Mouse (Mus musculus): ENCODE results near the gene Olfr62. TPM values are rescaled to one million over a fixed set of nuclear protein-coding genes. Genes with fewer than 3 reads are reported as not detected.

Olfr62 gene
- polyA plus RNA-seq, 1 experiment from 2014 or later, result not detected

DNA sequence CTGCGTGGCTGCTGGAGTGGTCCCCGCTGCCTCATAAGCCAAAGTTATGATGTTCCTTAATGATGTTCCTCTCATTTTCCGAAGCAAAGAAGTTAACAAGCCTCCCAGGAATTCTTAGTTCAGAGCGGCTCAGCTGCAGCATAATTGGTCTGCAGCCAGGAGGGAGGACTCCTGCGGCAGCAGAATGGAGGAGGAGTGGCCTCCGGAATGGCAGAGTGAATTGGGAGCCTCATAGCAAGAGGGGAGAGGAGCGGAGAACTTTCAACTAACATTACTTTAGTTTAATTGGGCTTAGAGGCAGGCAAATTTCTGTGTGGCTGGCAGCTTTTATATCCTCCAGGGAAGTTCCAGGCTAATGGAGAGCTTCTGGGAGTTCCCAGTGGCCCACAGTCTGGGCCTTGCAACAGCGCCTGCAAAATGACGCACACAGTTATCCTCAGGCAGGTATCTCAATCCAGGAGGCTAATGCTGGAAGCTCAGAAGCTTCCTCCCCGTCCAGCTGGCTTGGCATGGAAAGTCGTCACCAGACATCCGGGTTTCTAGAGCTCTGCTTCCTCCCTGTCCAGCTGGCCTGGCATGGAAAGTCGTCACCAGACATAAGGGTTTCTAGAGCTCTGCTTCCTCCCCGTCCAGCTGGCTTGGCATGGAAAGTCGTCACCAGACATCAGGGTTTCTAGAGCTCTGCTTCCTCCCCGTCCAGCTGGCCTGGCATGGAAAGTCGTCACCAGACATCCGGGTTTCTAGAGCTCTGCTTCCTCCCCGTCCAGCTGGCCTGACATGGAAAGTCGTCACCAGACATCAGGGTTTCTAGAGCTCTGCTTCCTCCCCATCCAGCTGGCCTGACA is 16.2 kb upstream of the Olfr62 start:
- H3K9ac ChIP-seq (ENCODE audit: low read depth, low read length), result no peak overlapping the region
- H3K4me3 ChIP-seq (ENCODE audit: low read depth, low read length), result no peak overlapping the region
- no peaks in the 10 kb centered on the region for H3K4me1 ChIP-seq (replicated peaks; ENCODE audit: control insufficient read depth, insufficient read depth, low read length)
- H3K27me3 ChIP-seq (ENCODE audit: control insufficient read depth, insufficient read depth, low read length), result no peaks in the 10 kb centered on the region
- 62% methylated on average over 20 of the region's 20 CpGs for WGBS
- DNase-seq (ENCODE audit: low spot score), result no peak
- H3K4me2 ChIP-seq (replicated peaks; ENCODE audit: low read depth, low read length), result no peak overlapping the region
- no peak for ATAC-seq (ENCODE audit: low FRiP score)
- H3K9me3 ChIP-seq (ENCODE audit: control insufficient read depth, low read length), result no peaks in the 10 kb centered on the region
- no peaks in the 10 kb centered on the region for H3K36me3 ChIP-seq (ENCODE audit: control insufficient read depth, insufficient read depth, low read length)
- H3K27ac ChIP-seq (ENCODE audit: low read depth, low read length), result no peak overlapping the region

DNA sequence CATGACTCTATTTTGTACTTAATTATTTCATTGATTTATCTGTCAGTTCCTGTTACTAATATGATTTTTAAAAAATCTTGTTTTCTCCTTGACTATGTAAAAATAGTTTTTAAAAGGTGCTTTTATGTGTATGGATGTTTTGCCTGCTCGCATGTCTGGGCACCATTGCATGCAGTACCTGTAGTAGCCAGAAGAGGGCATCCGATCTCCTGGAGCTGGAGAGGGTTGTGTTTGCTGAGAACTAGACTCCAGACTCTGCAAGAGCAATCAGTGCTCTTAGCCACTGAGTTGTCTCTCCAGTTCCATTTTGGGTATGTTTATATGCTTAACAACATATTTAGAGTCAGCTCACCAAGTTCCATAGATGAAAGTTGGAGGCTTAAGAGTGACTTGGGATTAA is 13.5 kb upstream of the Olfr62 start:
- DNase-seq (ENCODE audit: low spot score) (peak; percentile 84), ATAC-seq (ENCODE audit: low FRiP score) (no peak)
- Histone ChIP-seq H3K4me2 (replicated peaks; ENCODE audit: low read depth, low read length) (no peak overlapping the region), H3K27me3 (ENCODE audit: control insufficient read depth, insufficient read depth, low read length) (no peaks in the 10 kb centered on the region), H3K27ac (ENCODE audit: low read depth, low read length) (no peak overlapping the region), H3K36me3 (ENCODE audit: control insufficient read depth, insufficient read depth, low read length) (no peaks in the 10 kb centered on the region), H3K9ac (ENCODE audit: low read depth, low read length) (no peak overlapping the region), H3K4me3 (ENCODE audit: low read depth, low read length) (no peak overlapping the region), H3K4me1 (replicated peaks; ENCODE audit: control insufficient read depth, insufficient read depth, low read length) (no peaks in the 10 kb centered on the region), H3K9me3 (ENCODE audit: control insufficient read depth, low read length) (no peaks in the 10 kb centered on the region)
- WGBS, result 14% methylated on average over 2 of the region's 2 CpGs

DNA sequence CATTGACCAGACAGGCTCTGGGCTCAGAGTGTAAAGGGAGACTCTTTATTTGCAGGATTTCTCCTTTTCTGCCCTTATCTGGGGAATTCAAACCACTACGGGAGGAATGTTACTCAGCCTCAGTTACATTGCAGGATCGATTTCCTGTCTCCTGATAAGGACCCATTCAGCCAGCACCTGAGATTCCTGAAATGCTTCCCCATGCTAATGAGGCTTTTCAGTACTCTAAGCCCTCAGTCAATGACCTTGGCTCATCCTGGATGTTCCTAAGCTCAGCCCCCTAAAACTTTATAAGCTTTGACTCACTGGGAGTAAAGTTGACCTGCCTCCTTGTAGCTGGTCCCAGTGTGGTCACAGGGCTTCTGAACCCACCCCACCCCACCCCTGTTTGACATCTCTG is 28.3 kb downstream of the Olfr62 start:
- 70% methylated on average over 2 of the region's 2 CpGs for WGBS
- Histone ChIP-seq H3K4me3 (ENCODE audit: low read depth, low read length) (no peak overlapping the region), H3K9ac (ENCODE audit: low read depth, low read length) (no peak overlapping the region), H3K4me1 (replicated peaks; ENCODE audit: control insufficient read depth, insufficient read depth, low read length) (no peaks in the 10 kb centered on the region), H3K36me3 (ENCODE audit: control insufficient read depth, insufficient read depth, low read length) (no peaks in the 10 kb centered on the region), H3K4me2 (replicated peaks; ENCODE audit: low read depth, low read length) (no peak overlapping the region), H3K9me3 (ENCODE audit: control insufficient read depth, low read length) (no peaks in the 10 kb centered on the region), H3K27ac (ENCODE audit: low read depth, low read length) (no peak overlapping the region), H3K27me3 (ENCODE audit: control insufficient read depth, insufficient read depth, low read length) (no peaks in the 10 kb centered on the region)
- ATAC-seq (ENCODE audit: low FRiP score), result no peak
- no peak for DNase-seq (ENCODE audit: low spot score)

DNA sequence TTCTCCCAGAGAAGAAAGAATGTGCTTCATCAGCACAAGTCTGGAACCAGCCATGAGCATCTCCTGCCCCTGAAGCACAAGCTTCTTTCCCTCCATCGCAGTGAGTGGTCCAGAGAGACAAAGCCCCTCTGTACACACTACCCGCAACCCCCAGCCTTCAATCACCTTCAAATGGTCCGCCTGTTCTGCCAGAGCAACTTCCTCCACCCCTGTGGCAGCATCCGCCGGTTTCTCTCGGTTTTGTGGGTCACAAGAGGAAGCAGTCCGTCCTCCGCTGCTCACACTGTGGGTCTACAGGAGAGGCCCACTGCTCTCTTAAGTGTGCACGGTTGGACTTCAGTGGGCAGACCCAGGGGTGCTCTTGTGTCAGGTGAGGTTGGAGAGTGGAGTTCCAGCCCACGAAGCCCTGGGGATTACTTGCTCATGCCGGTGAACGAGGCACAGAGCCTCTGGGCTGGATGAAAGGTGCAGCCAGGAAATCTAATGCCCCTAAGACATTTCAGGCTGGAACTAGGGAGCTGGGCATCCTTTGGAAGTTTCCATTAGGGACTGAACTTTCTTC is 33.7 kb downstream of the Olfr62 start, which contains the start of gene Olfr1342:
Gene Olfr1342, minus strand, starts transcription at position 345 of the 562 bp plus-strand sequence.
- no peak within 1 kb of the TSS for H3K4me2 ChIP-seq (replicated peaks; ENCODE audit: low read depth, low read length)
- no peak within 1 kb of the TSS for H3K9ac ChIP-seq (ENCODE audit: low read depth, low read length)
- H3K9me3 ChIP-seq (ENCODE audit: control insufficient read depth, low read length), result no peaks in the 10 kb centered on the region
- ATAC-seq (ENCODE audit: low FRiP score) (no peak), DNase-seq (ENCODE audit: low spot score) (no peak)
- H3K36me3 ChIP-seq (ENCODE audit: control insufficient read depth, insufficient read depth, low read length), result no peaks in the 10 kb centered on the region
- no peak within 1 kb of the TSS for H3K27ac ChIP-seq (ENCODE audit: low read depth, low read length)
- H3K27me3 ChIP-seq (ENCODE audit: control insufficient read depth, insufficient read depth, low read length), result no peaks in the 10 kb centered on the region
- no peak within 1 kb of the TSS for H3K4me3 ChIP-seq (ENCODE audit: low read depth, low read length)
- 51% methylated on average over 12 of the region's 12 CpGs for WGBS
- no peaks in the 10 kb centered on the region for H3K4me1 ChIP-seq (replicated peaks; ENCODE audit: control insufficient read depth, insufficient read depth, low read length)

DNA sequence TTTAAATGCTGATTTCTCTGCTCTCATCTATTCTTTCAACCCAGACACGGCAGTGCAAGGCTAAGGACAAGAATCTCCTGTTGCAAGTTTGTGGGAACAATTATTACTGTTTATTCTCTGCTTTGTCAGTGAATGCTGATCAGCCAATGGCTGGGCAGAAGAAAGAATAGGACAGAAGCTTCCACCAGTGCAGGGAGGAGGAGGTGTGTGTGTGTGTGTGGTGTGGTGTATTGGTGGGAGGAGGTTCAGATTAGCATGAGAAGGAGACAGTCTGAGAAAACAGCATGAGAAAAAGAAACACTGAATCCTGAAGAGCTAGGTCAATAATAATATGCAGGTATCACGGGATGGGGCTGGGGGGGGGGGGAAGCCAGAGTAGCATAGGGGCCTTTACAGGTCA is 35.1 kb downstream of the Olfr62 start:
- no peak overlapping the region for H3K4me3 ChIP-seq (ENCODE audit: low read depth, low read length)
- no peak overlapping the region for H3K27ac ChIP-seq (ENCODE audit: low read depth, low read length)
- DNase-seq (ENCODE audit: low spot score), result no peak
- no peaks in the 10 kb centered on the region for H3K9me3 ChIP-seq (ENCODE audit: control insufficient read depth, low read length)
- no peaks in the 10 kb centered on the region for H3K4me1 ChIP-seq (replicated peaks; ENCODE audit: control insufficient read depth, insufficient read depth, low read length)
- ATAC-seq (ENCODE audit: low FRiP score), result peak; percentile 45; the same call in 1 of the 2 replicates
- WGBS, result 51% methylated on average over 2 of the region's 2 CpGs
- H3K4me2 ChIP-seq (replicated peaks; ENCODE audit: low read depth, low read length), result no peak overlapping the region
- H3K27me3 ChIP-seq (ENCODE audit: control insufficient read depth, insufficient read depth, low read length), result no peaks in the 10 kb centered on the region
- H3K9ac ChIP-seq (ENCODE audit: low read depth, low read length), result no peak overlapping the region
- no peaks in the 10 kb centered on the region for H3K36me3 ChIP-seq (ENCODE audit: control insufficient read depth, insufficient read depth, low read length)

DNA sequence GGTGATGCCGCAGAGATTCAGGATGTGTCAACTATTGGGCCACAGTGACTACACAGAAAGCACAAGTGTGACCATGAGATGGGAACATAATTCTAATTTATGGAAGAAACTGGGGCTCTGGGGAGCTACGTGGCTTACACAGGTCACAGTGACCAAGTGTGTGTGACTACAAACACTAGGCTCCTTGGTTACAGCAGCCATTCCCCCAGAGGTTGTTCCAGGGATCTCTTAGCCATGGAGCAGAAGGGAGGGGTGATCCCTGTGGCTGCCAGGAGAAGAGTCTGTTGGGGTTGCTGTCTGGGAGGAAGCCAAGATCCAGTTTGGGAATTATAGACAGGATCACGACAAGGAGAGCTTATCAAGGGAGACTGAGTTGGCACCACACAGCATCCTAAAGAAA is 44.5 kb downstream of the Olfr62 start, which contains the start of gene Olfr1341:
Gene Olfr1341, plus strand, starts transcription at position 301 of the 400 bp plus-strand sequence.
- no peak within 1 kb of the TSS for H3K9ac ChIP-seq (ENCODE audit: low read depth, low read length)
- no peaks in the 10 kb centered on the region for H3K27me3 ChIP-seq (ENCODE audit: control insufficient read depth, insufficient read depth, low read length)
- no peak within 1 kb of the TSS for H3K4me3 ChIP-seq (ENCODE audit: low read depth, low read length)
- H3K36me3 ChIP-seq (ENCODE audit: control insufficient read depth, insufficient read depth, low read length), result no peaks in the 10 kb centered on the region
- H3K27ac ChIP-seq (ENCODE audit: low read depth, low read length), result no peak within 1 kb of the TSS
- H3K4me2 ChIP-seq (replicated peaks; ENCODE audit: low read depth, low read length), result no peak within 1 kb of the TSS
- WGBS, result 79% methylated on average over 3 of the region's 3 CpGs
- no peaks in the 10 kb centered on the region for H3K9me3 ChIP-seq (ENCODE audit: control insufficient read depth, low read length)
- H3K4me1 ChIP-seq (replicated peaks; ENCODE audit: control insufficient read depth, insufficient read depth, low read length), result no peaks in the 10 kb centered on the region
- DNase-seq (ENCODE audit: low spot score) (no peak), ATAC-seq (ENCODE audit: low FRiP score) (no peak)

DNA sequence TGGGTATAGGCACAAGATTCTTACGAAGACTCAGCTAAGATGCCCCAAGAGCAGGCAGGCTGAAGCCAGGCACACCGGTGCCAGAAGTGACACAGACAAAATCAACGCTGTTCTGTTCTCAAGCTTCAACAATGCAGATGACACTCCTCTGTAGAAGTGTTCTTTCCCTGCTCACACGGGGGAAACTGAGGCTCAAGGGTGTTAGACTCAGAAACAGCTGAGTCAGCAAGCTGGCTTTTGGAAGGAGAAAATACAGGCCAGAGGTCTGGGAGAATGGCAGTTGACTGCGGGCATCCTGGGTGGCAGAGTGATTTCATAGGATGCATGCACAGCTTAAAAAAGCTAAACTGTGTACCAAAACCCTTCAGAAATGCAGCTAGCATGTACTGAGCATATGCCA is 49.3 kb downstream of the Olfr62 start:
- 86% methylated on average over 5 of the region's 5 CpGs for WGBS
- no peaks in the 10 kb centered on the region for H3K9me3 ChIP-seq (ENCODE audit: control insufficient read depth, low read length)
- no peak for ATAC-seq (ENCODE audit: low FRiP score)

DNA sequence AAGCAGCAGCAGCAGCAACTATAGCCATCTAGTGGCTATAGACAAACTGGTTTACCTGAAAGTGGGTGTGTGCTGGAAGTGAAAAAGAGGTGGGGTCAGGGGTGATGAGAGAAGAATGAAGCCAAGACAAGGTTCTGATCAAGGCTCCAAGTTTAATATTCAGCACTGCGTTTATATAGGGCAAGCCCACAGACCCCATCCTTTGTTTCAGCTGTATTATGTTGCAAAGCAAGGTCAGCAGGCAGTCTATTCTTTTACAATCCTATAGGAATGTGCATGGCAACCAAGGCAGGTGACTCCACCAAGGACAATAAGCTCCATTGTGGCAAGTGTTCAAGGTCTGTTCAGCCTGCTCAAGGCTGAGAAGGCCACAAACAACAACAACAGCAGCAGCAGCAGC is 52.9 kb downstream of the Olfr62 start:
- H3K4me1 ChIP-seq (replicated peaks; ENCODE audit: control insufficient read depth, insufficient read depth, low read length), result no peaks in the 10 kb centered on the region
- no peak overlapping the region for H3K4me3 ChIP-seq (ENCODE audit: low read depth, low read length)
- 35% methylated on average over 1 of the region's 1 CpGs for WGBS
- no peaks in the 10 kb centered on the region for H3K9me3 ChIP-seq (ENCODE audit: control insufficient read depth, low read length)
- H3K9ac ChIP-seq (ENCODE audit: low read depth, low read length), result no peak overlapping the region
- no peak for ATAC-seq (ENCODE audit: low FRiP score)
- no peaks in the 10 kb centered on the region for H3K36me3 ChIP-seq (ENCODE audit: control insufficient read depth, insufficient read depth, low read length)
- no peak for DNase-seq (ENCODE audit: low spot score)
- no peak overlapping the region for H3K27ac ChIP-seq (ENCODE audit: low read depth, low read length)
- H3K4me2 ChIP-seq (replicated peaks; ENCODE audit: low read depth, low read length), result no peak overlapping the region
- no peaks in the 10 kb centered on the region for H3K27me3 ChIP-seq (ENCODE audit: control insufficient read depth, insufficient read depth, low read length)

More for the DNA sequence above, 49.3 kb downstream of the Olfr62 start:
- H3K27me3 ChIP-seq (ENCODE audit: control insufficient read depth, insufficient read depth, low read length), result no peaks in the 10 kb centered on the region
- no peak overlapping the region for H3K9ac ChIP-seq (ENCODE audit: low read depth, low read length)
- DNase-seq (ENCODE audit: low spot score), result no peak
- no peak overlapping the region for H3K4me2 ChIP-seq (replicated peaks; ENCODE audit: low read depth, low read length)
- no peaks in the 10 kb centered on the region for H3K4me1 ChIP-seq (replicated peaks; ENCODE audit: control insufficient read depth, insufficient read depth, low read length)
- H3K27ac ChIP-seq (ENCODE audit: low read depth, low read length), result no peak overlapping the region
- no peaks in the 10 kb centered on the region for H3K36me3 ChIP-seq (ENCODE audit: control insufficient read depth, insufficient read depth, low read length)
- no peak overlapping the region for H3K4me3 ChIP-seq (ENCODE audit: low read depth, low read length)
